Comparison of ENCODE assay signal across 32 mouse cellular contexts in genomic region chr8:78183414-78183813, GRCm38 (mm10). TPM values are rescaled to one million over a fixed set of nuclear protein-coding genes. Genes with fewer than 3 reads are reported as not detected.
"Had no signal": no experiment of that assay in that cellular context is flagged by ENCODE, and none has a peak within 500 bp of the region (broad histone marks: within the 10 kb centered on the region; RNA-seq: fewer than 3 reads in every experiment).

No protein-coding gene starts in this region.

- H3K36me3 ChIP-seq: heart, embryonic 10.5 days; heart, embryonic 12.5 days; hindbrain, embryonic 10.5 days; hindbrain, embryonic 12.5 days; intestine, embryonic 15.5 days; limb, embryonic 10.5 days; limb, embryonic 12.5 days had no signal

- H3K9me3 ChIP-seq: heart, embryonic 10.5 days; hindbrain, embryonic 10.5 days; hindbrain, embryonic 12.5 days; intestine, embryonic 15.5 days; limb, embryonic 10.5 days had no signal

- H3K27me3 ChIP-seq: heart, embryonic 12.5 days; hindbrain, embryonic 12.5 days; intestine, embryonic 15.5 days; limb, embryonic 12.5 days had no signal

- ATAC-seq: inflammation-experienced regulatory T-cells, adult 6 months; intestine, embryonic 15.5 days; intestine, postnatal 0 days had no signal

- DNase-seq: gastrocnemius, adult 2 months; gastrocnemius, postnatal 10 days; gastrocnemius, postnatal 25 days; heart, adult 18-20 months; heart, postnatal 10 days; heart, postnatal 4 days; kidney, adult 18-20 months; kidney, adult 8-10 months; kidney, postnatal 10 days; kidney, postnatal 25 days; kidney, postnatal 4 days; liver had no signal

- H3K4me2 ChIP-seq: heart, embryonic 12.5 days; hindbrain, embryonic 12.5 days; hindbrain, embryonic 14.5 days; intestine, embryonic 15.5 days; limb, embryonic 12.5 days had no signal

- H3K4me1 ChIP-seq: heart, embryonic 10.5 days; heart, embryonic 12.5 days; hindbrain, embryonic 12.5 days; intestine, embryonic 15.5 days; limb, embryonic 10.5 days; limb, embryonic 12.5 days had no signal

- H3K9ac ChIP-seq: heart, embryonic 12.5 days; hindbrain, embryonic 12.5 days; hindbrain, embryonic 14.5 days; intestine, embryonic 15.5 days; limb, embryonic 12.5 days had no signal

- H3K27ac ChIP-seq: gastrocnemius, adult 2 months; heart, embryonic 10.5 days; hindbrain, embryonic 10.5 days; hindbrain, embryonic 12.5 days; hindbrain, embryonic 14.5 days; intestine, embryonic 15.5 days; layer of hippocampus, adult 2 months; limb, embryonic 10.5 days; limb, embryonic 12.5 days had no signal

- H3K4me3 ChIP-seq: gastrocnemius, adult 2 months; heart, embryonic 10.5 days; heart, embryonic 12.5 days; hindbrain, embryonic 10.5 days; hindbrain, embryonic 12.5 days; intestine, embryonic 15.5 days; layer of hippocampus, adult 2 months; limb, embryonic 10.5 days; limb, embryonic 12.5 days had no signal

RNA-seq across cellular contexts. Expression of gene Ttc29, which starts 29.7 kb away (rescaled TPM):
- total RNA-seq: gastrocnemius, adult 2 months; gastrocnemius, postnatal 10 days; gastrocnemius, postnatal 25 days; gastrocnemius, postnatal 4 days; granulocyte monocyte progenitor cell, adult 5-6 weeks; heart, adult 8-10 months; heart, postnatal 10 days; heart, postnatal 25 days; heart, postnatal 4 days; layer of hippocampus, adult 2 months; left cerebral cortex, adult 18-20 months; left cerebral cortex, postnatal 14 days had no signal
- polyA plus RNA-seq: heart, embryonic 10.5 days; heart, embryonic 12.5 days; heart, embryonic 14.5 days; inflammation-experienced regulatory T-cells, adult 6 months; intestine, embryonic 15.5 days; intestine, postnatal 0 days; kidney, embryonic 14.5 days; kidney, embryonic 16.5 days; limb, embryonic 10.5 days; limb, embryonic 12.5 days had no signal
